Mouse (Mus musculus): Measurements from ENCODE around the gene Krtap10-4. TPM values are rescaled to one million over a fixed set of nuclear protein-coding genes. Genes with fewer than 3 reads are reported as not detected.

The Krtap10-4 gene
- polyA plus RNA-seq, 1 experiment from 2014 or later: not detected

DNA sequence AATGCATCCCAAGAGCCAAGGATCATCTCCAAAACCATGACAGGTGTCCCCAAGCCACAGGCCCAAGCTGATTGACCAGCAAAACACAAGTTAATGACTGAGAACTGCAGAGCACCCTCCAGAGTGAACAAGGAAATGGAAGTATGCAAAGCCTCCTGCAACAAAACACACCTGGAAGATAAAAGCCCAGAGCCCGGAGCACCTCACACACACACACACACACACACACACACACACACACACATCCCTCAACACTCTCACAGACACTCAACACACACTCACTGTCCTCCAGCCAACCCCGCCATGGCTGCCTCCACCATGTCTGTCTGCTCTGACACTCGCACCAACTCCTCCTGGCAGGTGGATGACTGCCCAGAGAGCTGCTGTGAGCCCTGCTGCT lies 19.6 kb upstream of the Krtap10-4 start, which contains the start of gene Gm36176:
Gene Gm36176 (plus strand): TSS at position 301 of the 400 bp plus-strand sequence.
- ATAC-seq (ENCODE audit: insufficient read depth, low FRiP score): no peak
- no peak within 1 kb of the TSS for H3K4me3 ChIP-seq (replicated peaks; ENCODE audit: low read length)
- no peaks in the 10 kb centered on the region for H3K4me1 ChIP-seq (ENCODE audit: control insufficient read depth, insufficient read depth, low read length)
- no peak within 1 kb of the TSS for H3K4me2 ChIP-seq (ENCODE audit: low read depth, low read length)
- 56% methylated on average over 2 of the region's 3 CpGs for WGBS
- no peak within 1 kb of the TSS for H3K9ac ChIP-seq (ENCODE audit: low read length)
- H3K27me3 ChIP-seq (ENCODE audit: control insufficient read depth, insufficient read depth, low read length): no peaks in the 10 kb centered on the region
- no peak within 1 kb of the TSS for H3K27ac ChIP-seq (ENCODE audit: low read length)
- no peaks in the 10 kb centered on the region for H3K36me3 ChIP-seq (ENCODE audit: control insufficient read depth, insufficient read depth, low read length)
- 0 out of 2 replicates have a peak, but pooled peaks cover 6% of the 10 kb centered on the region for H3K9me3 ChIP-seq (replicated peaks; ENCODE audit: control insufficient read depth, low read length)

DNA sequence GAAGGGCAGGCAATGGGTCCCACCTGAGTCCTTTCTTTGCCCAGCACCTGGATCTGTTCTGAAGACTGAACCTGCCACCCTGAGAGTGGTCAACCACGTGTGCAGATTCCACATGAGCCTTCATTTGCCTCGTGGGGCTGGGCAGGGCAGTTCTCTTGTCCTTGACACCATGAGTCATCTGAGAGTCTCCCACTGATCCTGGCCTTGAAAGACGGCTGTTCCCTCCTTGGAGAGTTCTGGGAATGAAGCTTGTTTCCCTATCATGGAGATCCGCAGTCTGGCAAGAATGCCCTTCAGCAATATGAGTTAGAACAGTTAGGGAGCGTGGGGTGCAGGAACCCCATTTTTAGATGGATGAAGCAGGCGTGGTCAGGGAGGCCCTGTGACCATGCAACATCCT lies 12.1 kb upstream of the Krtap10-4 start:
- H3K9ac ChIP-seq (ENCODE audit: low read length): no peak overlapping the region
- no peak overlapping the region for H3K27ac ChIP-seq (ENCODE audit: low read length)
- H3K4me3 ChIP-seq (replicated peaks; ENCODE audit: low read length): no peak overlapping the region
- no peaks in the 10 kb centered on the region for H3K4me1 ChIP-seq (ENCODE audit: control insufficient read depth, insufficient read depth, low read length)
- no peak for ATAC-seq (ENCODE audit: insufficient read depth, low FRiP score)
- 69% methylated on average over 6 of the region's 6 CpGs for WGBS
- H3K4me2 ChIP-seq (ENCODE audit: low read depth, low read length): no peak overlapping the region
- no peaks in the 10 kb centered on the region for H3K27me3 ChIP-seq (ENCODE audit: control insufficient read depth, insufficient read depth, low read length)
- H3K36me3 ChIP-seq (ENCODE audit: control insufficient read depth, insufficient read depth, low read length): no peaks in the 10 kb centered on the region
- H3K9me3 ChIP-seq (replicated peaks; ENCODE audit: control insufficient read depth, low read length): 0 out of 2 replicates have a peak, but pooled peaks cover 3% of the 10 kb centered on the region

DNA sequence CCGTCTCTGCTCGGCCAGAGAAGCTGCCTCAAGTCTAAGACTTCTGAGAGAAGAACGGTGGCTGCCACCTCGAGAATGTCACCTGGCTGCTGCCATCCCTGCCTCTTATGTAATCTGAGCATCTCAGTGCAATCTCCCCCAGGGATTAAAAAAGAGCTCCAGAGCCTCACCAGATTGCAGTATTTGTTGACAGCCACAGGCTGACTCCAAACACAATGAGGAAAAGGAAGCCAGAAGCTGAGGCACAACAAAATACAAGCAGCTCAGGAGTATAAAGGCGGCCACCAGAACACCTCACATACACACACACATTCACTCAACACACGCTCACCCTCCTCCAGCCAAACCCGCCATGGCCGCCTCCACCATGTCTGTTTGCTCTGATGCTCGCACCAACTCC lies 8.8 kb upstream of the Krtap10-4 start, which contains the start of gene Krtap10-10:
Gene Krtap10-10 (plus strand): TSS at position 301 of the 400 bp plus-strand sequence.
- H3K9ac ChIP-seq (ENCODE audit: low read length): no peak within 1 kb of the TSS

DNA sequence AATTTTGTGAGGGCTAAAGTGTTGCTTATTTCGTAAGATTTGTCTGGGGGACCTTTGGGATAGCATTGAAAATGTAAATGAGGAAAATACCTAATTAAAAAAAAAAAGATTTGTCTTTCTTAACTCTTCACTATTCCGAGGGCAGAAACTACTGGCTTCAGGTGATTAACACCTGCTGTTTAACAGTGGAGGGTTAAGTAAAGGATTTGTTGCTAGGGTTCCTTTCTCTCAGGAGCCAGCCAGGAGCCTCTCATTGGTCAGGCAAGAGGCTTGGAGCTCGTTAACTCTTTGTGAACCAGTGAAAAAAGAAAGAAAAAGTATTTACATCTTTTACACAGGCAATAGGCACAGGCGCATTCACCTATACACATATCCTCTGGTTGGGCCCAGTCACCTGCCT lies 7.7 kb downstream of the Krtap10-4 start:
- Histone ChIP-seq H3K9me3 (replicated peaks; ENCODE audit: control insufficient read depth, low read length) (peaks cover 3% of the 10 kb centered on the region; the same call in 1 of the 2 replicates), H3K36me3 (ENCODE audit: control insufficient read depth, insufficient read depth, low read length) (no peaks in the 10 kb centered on the region), H3K9ac (ENCODE audit: low read length) (no peak overlapping the region), H3K4me3 (replicated peaks; ENCODE audit: low read length) (no peak overlapping the region), H3K4me2 (ENCODE audit: low read depth, low read length) (no peak overlapping the region), H3K4me1 (ENCODE audit: control insufficient read depth, insufficient read depth, low read length) (no peaks in the 10 kb centered on the region), H3K27me3 (ENCODE audit: control insufficient read depth, insufficient read depth, low read length) (no peaks in the 10 kb centered on the region), H3K27ac (ENCODE audit: low read length) (no peak overlapping the region)
- ATAC-seq (ENCODE audit: insufficient read depth, low FRiP score): no peak
- 37% methylated on average over 4 of the region's 4 CpGs for WGBS

More for the DNA sequence above, 8.8 kb upstream of the Krtap10-4 start, which contains the start of gene Krtap10-10:
- WGBS: 69% methylated on average over 9 of the region's 9 CpGs
- Histone ChIP-seq H3K4me3 (replicated peaks; ENCODE audit: low read length) (no peak within 1 kb of the TSS), H3K27ac (ENCODE audit: low read length) (no peak within 1 kb of the TSS), H3K9me3 (replicated peaks; ENCODE audit: control insufficient read depth, low read length) (no peaks in the 10 kb centered on the region), H3K4me1 (ENCODE audit: control insufficient read depth, insufficient read depth, low read length) (no peaks in the 10 kb centered on the region), H3K36me3 (ENCODE audit: control insufficient read depth, insufficient read depth, low read length) (no peaks in the 10 kb centered on the region), H3K27me3 (ENCODE audit: control insufficient read depth, insufficient read depth, low read length) (no peaks in the 10 kb centered on the region), H3K4me2 (ENCODE audit: low read depth, low read length) (no peak within 1 kb of the TSS)
- ATAC-seq (ENCODE audit: insufficient read depth, low FRiP score): no peak

DNA sequence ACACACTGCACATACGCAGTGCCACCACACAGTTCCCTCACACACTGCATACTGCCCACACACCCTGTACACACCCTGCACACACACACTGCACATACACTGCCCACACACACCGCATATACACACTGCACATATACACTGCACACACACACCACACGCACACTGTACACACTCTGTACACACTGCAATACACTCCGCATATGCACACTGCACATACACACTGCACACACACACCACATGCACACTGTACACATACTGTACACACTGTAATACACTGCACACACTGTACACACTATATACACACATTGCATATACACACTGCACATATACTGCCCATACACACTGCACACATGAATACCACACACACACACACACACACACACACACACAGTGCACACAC lies 8.4 kb downstream of the Krtap10-4 start:
- peak; percentile 44 for ATAC-seq (ENCODE audit: insufficient read depth, low FRiP score)
- Histone ChIP-seq H3K9me3 (replicated peaks; ENCODE audit: control insufficient read depth, low read length) (no peaks in the 10 kb centered on the region), H3K27ac (ENCODE audit: low read length) (no peak overlapping the region), H3K4me3 (replicated peaks; ENCODE audit: low read length) (no peak overlapping the region), H3K4me2 (ENCODE audit: low read depth, low read length) (no peak overlapping the region), H3K36me3 (ENCODE audit: control insufficient read depth, insufficient read depth, low read length) (no peaks in the 10 kb centered on the region), H3K4me1 (ENCODE audit: control insufficient read depth, insufficient read depth, low read length) (no peaks in the 10 kb centered on the region), H3K27me3 (ENCODE audit: control insufficient read depth, insufficient read depth, low read length) (no peaks in the 10 kb centered on the region), H3K9ac (ENCODE audit: low read length) (no peak overlapping the region)
- WGBS: 93% methylated on average over 4 of the region's 4 CpGs

DNA sequence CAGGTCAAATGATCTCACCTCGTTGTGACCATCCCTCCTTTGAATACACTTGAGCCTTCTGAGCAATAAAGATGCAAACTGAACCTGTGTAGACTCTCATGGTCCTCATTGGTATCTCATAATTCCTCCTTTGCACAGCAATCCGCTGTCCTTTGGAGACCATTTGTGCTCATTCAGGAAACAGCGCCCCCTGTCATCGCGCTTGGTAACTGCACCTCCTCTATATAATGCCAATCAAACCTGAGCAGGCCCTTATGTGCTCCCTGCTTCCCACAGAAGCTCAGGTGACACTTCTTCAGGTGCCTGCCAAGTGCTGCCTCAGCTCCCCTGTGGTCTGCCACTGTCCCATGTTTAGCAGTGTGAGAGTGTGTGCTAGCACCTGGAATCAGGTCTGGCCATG lies 11.4 kb downstream of the Krtap10-4 start:
- Histone ChIP-seq H3K27me3 (ENCODE audit: control insufficient read depth, insufficient read depth, low read length) (no peaks in the 10 kb centered on the region), H3K36me3 (ENCODE audit: control insufficient read depth, insufficient read depth, low read length) (no peaks in the 10 kb centered on the region), H3K9me3 (replicated peaks; ENCODE audit: control insufficient read depth, low read length) (no peaks in the 10 kb centered on the region), H3K4me3 (replicated peaks; ENCODE audit: low read length) (no peak overlapping the region), H3K4me1 (ENCODE audit: control insufficient read depth, insufficient read depth, low read length) (no peaks in the 10 kb centered on the region), H3K4me2 (ENCODE audit: low read depth, low read length) (no peak overlapping the region), H3K9ac (ENCODE audit: low read length) (no peak overlapping the region), H3K27ac (ENCODE audit: low read length) (no peak overlapping the region)
- 27% methylated on average over 5 of the region's 5 CpGs for WGBS
- no peak for ATAC-seq (ENCODE audit: insufficient read depth, low FRiP score)

DNA sequence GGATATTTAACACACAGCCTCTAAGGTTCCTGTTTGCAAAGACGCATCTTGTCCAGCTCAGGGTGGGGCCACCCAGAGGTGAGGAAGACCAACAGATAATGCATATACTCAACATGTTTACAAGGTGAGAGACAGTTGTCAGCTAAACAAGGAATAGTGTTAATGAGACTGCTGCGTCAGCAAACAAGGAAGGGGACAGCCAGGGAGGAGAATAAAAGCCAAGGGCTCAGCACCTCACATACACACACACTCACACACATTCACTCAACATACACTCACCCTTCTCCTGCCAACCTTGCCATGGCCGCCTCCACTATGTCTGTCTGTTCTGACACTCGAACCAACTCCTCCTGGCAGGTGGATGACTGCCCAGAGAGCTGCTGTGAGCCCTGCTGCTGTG lies 12.5 kb downstream of the Krtap10-4 start, which contains the start of gene Gm2696:
Gene Gm2696 (plus strand): TSS at position 301 of the 400 bp plus-strand sequence.
- Histone ChIP-seq H3K4me2 (ENCODE audit: low read depth, low read length) (no peak within 1 kb of the TSS), H3K4me3 (replicated peaks; ENCODE audit: low read length) (no peak within 1 kb of the TSS), H3K27me3 (ENCODE audit: control insufficient read depth, insufficient read depth, low read length) (no peaks in the 10 kb centered on the region), H3K27ac (ENCODE audit: low read length) (no peak within 1 kb of the TSS), H3K4me1 (ENCODE audit: control insufficient read depth, insufficient read depth, low read length) (no peaks in the 10 kb centered on the region), H3K9ac (ENCODE audit: low read length) (no peak within 1 kb of the TSS), H3K36me3 (ENCODE audit: control insufficient read depth, insufficient read depth, low read length) (no peaks in the 10 kb centered on the region), H3K9me3 (replicated peaks; ENCODE audit: control insufficient read depth, low read length) (no peaks in the 10 kb centered on the region)
- WGBS: 32% methylated on average over 4 of the region's 4 CpGs
- no peak for ATAC-seq (ENCODE audit: insufficient read depth, low FRiP score)

DNA sequence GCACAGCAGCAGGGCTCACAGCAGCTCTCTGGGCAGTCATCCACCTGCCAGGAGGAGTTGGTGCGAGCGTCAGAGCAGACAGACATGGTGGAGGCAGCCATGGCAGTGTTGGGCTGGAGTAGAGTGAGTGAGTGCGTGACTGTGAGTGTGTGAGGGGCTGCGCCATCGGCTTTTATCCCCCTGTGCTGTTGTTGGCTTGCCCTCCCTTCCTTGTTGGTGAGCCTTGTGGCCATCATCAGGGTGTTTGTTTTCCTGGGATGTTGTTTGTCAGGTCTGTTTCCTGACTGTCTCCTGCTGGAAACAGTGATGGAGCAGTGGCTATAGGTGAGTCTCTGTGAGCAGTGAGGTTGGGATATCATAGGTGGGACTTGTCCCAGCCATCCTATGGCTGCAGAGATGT lies 15.2 kb downstream of the Krtap10-4 start, which contains the start of gene Gm9507:
Gene Gm9507 (minus strand): TSS at position 101 of the 400 bp plus-strand sequence.
- Histone ChIP-seq H3K4me2 (ENCODE audit: low read depth, low read length) (no peak within 1 kb of the TSS), H3K27me3 (ENCODE audit: control insufficient read depth, insufficient read depth, low read length) (no peaks in the 10 kb centered on the region), H3K9me3 (replicated peaks; ENCODE audit: control insufficient read depth, low read length) (no peaks in the 10 kb centered on the region), H3K27ac (ENCODE audit: low read length) (no peak within 1 kb of the TSS), H3K36me3 (ENCODE audit: control insufficient read depth, insufficient read depth, low read length) (no peaks in the 10 kb centered on the region), H3K4me1 (ENCODE audit: control insufficient read depth, insufficient read depth, low read length) (no peaks in the 10 kb centered on the region), H3K4me3 (replicated peaks; ENCODE audit: low read length) (no peak within 1 kb of the TSS), H3K9ac (ENCODE audit: low read length) (no peak within 1 kb of the TSS)
- WGBS: 60% methylated on average over 5 of the region's 5 CpGs
- no peak for ATAC-seq (ENCODE audit: insufficient read depth, low FRiP score)

DNA sequence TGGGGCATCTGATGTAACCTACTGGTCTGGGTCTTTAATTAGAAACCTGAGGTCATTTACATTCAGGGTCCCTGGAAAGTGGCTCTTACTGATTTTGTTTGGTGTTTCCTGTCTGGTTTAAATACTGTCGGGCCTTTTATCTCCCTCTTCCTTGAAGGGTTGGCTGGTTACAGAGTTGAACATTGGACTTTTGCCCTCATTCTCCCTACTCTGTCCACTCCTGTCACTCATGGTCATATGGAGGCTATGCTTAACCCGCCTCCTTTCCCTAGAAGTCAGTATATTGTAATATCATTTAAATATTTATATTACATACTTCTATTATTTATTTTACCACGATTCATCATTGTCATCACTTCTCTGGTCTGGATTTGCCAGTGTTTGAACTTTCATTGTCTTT lies 22.8 kb downstream of the Krtap10-4 start:
- H3K4me2 ChIP-seq (ENCODE audit: low read depth, low read length): no peak overlapping the region
- no peaks in the 10 kb centered on the region for H3K36me3 ChIP-seq (ENCODE audit: control insufficient read depth, insufficient read depth, low read length)
- H3K4me1 ChIP-seq (ENCODE audit: control insufficient read depth, insufficient read depth, low read length): no peaks in the 10 kb centered on the region
- H3K9ac ChIP-seq (ENCODE audit: low read length): no peak overlapping the region
- H3K27ac ChIP-seq (ENCODE audit: low read length): no peak overlapping the region
- H3K27me3 ChIP-seq (ENCODE audit: control insufficient read depth, insufficient read depth, low read length): no peaks in the 10 kb centered on the region
- no peak for ATAC-seq (ENCODE audit: insufficient read depth, low FRiP score)
- no peaks in the 10 kb centered on the region for H3K9me3 ChIP-seq (replicated peaks; ENCODE audit: control insufficient read depth, low read length)
- 42% methylated on average over 3 of the region's 3 CpGs for WGBS
- H3K4me3 ChIP-seq (replicated peaks; ENCODE audit: low read length): no peak overlapping the region
